Mouse (Mus musculus) CH12.LX (cell line): Measurements from ENCODE around the gene Olfr470. TPM values are rescaled to one million over a fixed set of nuclear protein-coding genes. Genes with fewer than 3 reads are reported as not detected.
A peak's percentile ranks its signal among the peaks of the same experiment; 100 is the strongest.

ENCODE experiments used
- DNase-seq: peaks from one replicate; pipeline ENCODE4 v3.0.0-alpha.2; 2013; ENCODE audit errors: extremely low read depth
- H3K27ac ChIP-seq: 2 replicates; pipeline ENCODE4 v1.5.1; 2012; ENCODE audit warnings: low read depth, mild to moderate bottlenecking, control low read depth, moderate library complexity; ENCODE audit not compliant: insufficient read depth
- H3K27me3 ChIP-seq: replicated peaks from 2 replicates; pipeline ENCODE3; 2012; ENCODE audit warnings: inconsistent platforms
- H3K36me3 ChIP-seq, 2 experiments: replicated peaks in 1 of 2; 2 replicates each; pipeline versions ENCODE3 to v1.6.1; 2012; ENCODE audit warnings: inconsistent platforms in 1 of 2, low read length in 1 of 2, mild to moderate bottlenecking in 1 of 2, mixed read lengths in 1 of 2, moderate library complexity in 1 of 2; ENCODE audit not compliant: control insufficient read depth in 1 of 2, insufficient read depth in 1 of 2
- H3K4me1 ChIP-seq, 2 experiments: 2 replicates each; pipeline ENCODE4 v1.6.1; 2012; ENCODE audit warnings: inconsistent platforms in 1 of 2, moderate library complexity in 1 of 2; ENCODE audit not compliant: insufficient read depth in 2 of 2, control insufficient read depth in 1 of 2
- H3K4me2 ChIP-seq: 2 replicates; pipeline ENCODE4 v1.6.1; 2012; ENCODE audit warnings: low read depth, mild to moderate bottlenecking, control low read depth; ENCODE audit not compliant: poor library complexity, insufficient read depth, severe bottlenecking
- H3K4me3 ChIP-seq, 3 experiments: fragments of 150-350 bp in 1 of 3; sonication (generic) in 1 of 3; replicated peaks in 1 of 3; 2 replicates each; pipeline versions ENCODE3 to v1.5.1; 2011 to 2012; ENCODE audit warnings: low read depth in 2 of 3, low read length in 2 of 3, mild to moderate bottlenecking in 2 of 3, moderate library complexity in 2 of 3, control low read depth in 1 of 3, improper control_type of control experiment in 1 of 3, inconsistent platforms in 1 of 3, mixed read lengths in 1 of 3; ENCODE audit not compliant: poor library complexity in 1 of 3
- H3K79me2 ChIP-seq: replicated peaks from 2 replicates; pipeline ENCODE4 v1.6.1; 2012; ENCODE audit warnings: mild to moderate bottlenecking, moderate library complexity; ENCODE audit not compliant: control insufficient read depth, poor library complexity, insufficient read depth, severe bottlenecking; ENCODE audit errors: extremely low read depth
- H3K9ac ChIP-seq: 2 replicates; pipeline ENCODE4 v1.6.1; 2012; ENCODE audit warnings: low read depth, mild to moderate bottlenecking, control low read depth, moderate library complexity; ENCODE audit not compliant: insufficient read depth
- H3K9me3 ChIP-seq: replicated peaks from 2 replicates; pipeline ENCODE3; 2012; ENCODE audit warnings: low read length, inconsistent platforms, mixed read lengths
- BHLHE40 ChIP-seq: IDR thresholded peaks from 2 replicates; pipeline ENCODE4 v1.6.1; 2011; ENCODE audit warnings: mild to moderate bottlenecking, low read depth, low read length, improper control_type of control experiment
- CTCF ChIP-seq, 2 experiments: IDR thresholded peaks in 1 of 2; conservative IDR thresholded peaks in 1 of 2; 2 replicates each; pipeline ENCODE4 v1.5.1; 2011 to 2012; ENCODE audit warnings: low read depth in 2 of 2, low read length in 2 of 2, improper control_type of control experiment in 1 of 2, inconsistent platforms in 1 of 2, mild to moderate bottlenecking in 1 of 2, moderate library complexity in 1 of 2
- IRF4 ChIP-seq: IDR thresholded peaks from 2 replicates; pipeline ENCODE4 v1.6.1; 2014; ENCODE audit warnings: low read depth, mild to moderate bottlenecking, inconsistent platforms, low read length, improper control_type of control experiment
- JUN ChIP-seq: IDR thresholded peaks from 2 replicates; pipeline ENCODE4 v1.6.1; 2011; ENCODE audit warnings: low read depth, mild to moderate bottlenecking, low read length, improper control_type of control experiment, moderate library complexity; ENCODE audit not compliant: insufficient read depth
- KAT2A ChIP-seq: IDR thresholded peaks from 2 replicates; pipeline ENCODE4 v1.6.1; 2012; ENCODE audit warnings: low read length, improper control_type of control experiment, inconsistent platforms; ENCODE audit not compliant: insufficient replicate concordance
- MAFK ChIP-seq: IDR thresholded peaks from 2 replicates; pipeline ENCODE4 v1.6.1; 2011; ENCODE audit warnings: low read length, improper control_type of control experiment; ENCODE audit not compliant: insufficient replicate concordance
- MAX ChIP-seq: IDR thresholded peaks from 2 replicates; pipeline ENCODE4 v1.6.1; 2011; ENCODE audit warnings: low read length, improper control_type of control experiment
- MEF2A ChIP-seq: IDR thresholded peaks from 2 replicates; pipeline ENCODE4 v1.6.1; 2014; ENCODE audit warnings: low read depth, mild to moderate bottlenecking, inconsistent platforms, low read length, improper control_type of control experiment, borderline replicate concordance
- MXI1 ChIP-seq: IDR thresholded peaks from 2 replicates; pipeline ENCODE4 v1.6.1; 2011; ENCODE audit warnings: mild to moderate bottlenecking, low read depth, low read length, improper control_type of control experiment
- MYC ChIP-seq: IDR thresholded peaks from 2 replicates; pipeline ENCODE4 v1.6.1; 2011; ENCODE audit warnings: low read depth, mild to moderate bottlenecking, improper control_type of control experiment, low read length
- PAX5 ChIP-seq: IDR thresholded peaks from 2 replicates; pipeline ENCODE4 v1.6.1; 2012; ENCODE audit warnings: low read length, inconsistent platforms, mixed read lengths
- POLR2A ChIP-seq: IDR thresholded peaks from 2 replicates; pipeline ENCODE4 v1.6.1; 2011; ENCODE audit warnings: low read depth, mild to moderate bottlenecking, improper control_type of control experiment, low read length
- POLR2AphosphoS2 ChIP-seq: IDR thresholded peaks from 2 replicates; pipeline ENCODE4 v1.6.1; 2011; ENCODE audit warnings: low read depth, low read length, improper control_type of control experiment
- RAD21 ChIP-seq: IDR thresholded peaks from 2 replicates; pipeline ENCODE4 v1.6.1; 2011; ENCODE audit warnings: low read depth, mild to moderate bottlenecking, low read length, improper control_type of control experiment, moderate library complexity
- SIN3A ChIP-seq: IDR thresholded peaks from 2 replicates; pipeline ENCODE4 v1.6.1; 2012; ENCODE audit warnings: low read length, improper control_type of control experiment, inconsistent platforms
- SMC3 ChIP-seq: IDR thresholded peaks from 2 replicates; pipeline ENCODE4 v1.6.1; 2011; ENCODE audit warnings: low read depth, low read length, improper control_type of control experiment
- TBP ChIP-seq: conservative IDR thresholded peaks from 2 replicates; pipeline ENCODE4 v1.6.1; 2011; ENCODE audit warnings: low read depth, low read length, improper control_type of control experiment
- UBTF ChIP-seq: IDR thresholded peaks from 2 replicates; pipeline ENCODE4 v1.6.1; 2012; ENCODE audit warnings: low read depth, mild to moderate bottlenecking, inconsistent platforms, low read length, improper control_type of control experiment, moderate library complexity
- USF1 ChIP-seq: IDR thresholded peaks from 2 replicates; pipeline ENCODE4 v1.6.1; 2014; ENCODE audit warnings: low read depth, mild to moderate bottlenecking, inconsistent platforms, low read length, improper control_type of control experiment
- USF2 ChIP-seq: conservative IDR thresholded peaks from 2 replicates; pipeline ENCODE4 v1.6.1; 2011; ENCODE audit warnings: low read depth, low read length, improper control_type of control experiment
- ZC3H11A ChIP-seq: IDR thresholded peaks from 2 replicates; pipeline ENCODE4 v1.6.1; 2012; ENCODE audit warnings: low read depth, mild to moderate bottlenecking, inconsistent platforms, low read length, improper control_type of control experiment
- ZKSCAN1 ChIP-seq: IDR thresholded peaks from 2 replicates; pipeline ENCODE4 v1.6.1; 2012; ENCODE audit warnings: low read depth, inconsistent platforms, low read length, improper control_type of control experiment, borderline replicate concordance
- ZNF384 ChIP-seq: IDR thresholded peaks from 2 replicates; pipeline ENCODE4 v1.6.1; 2012; ENCODE audit warnings: low read depth, low read length, improper control_type of control experiment, inconsistent platforms
- dilution Hi-C: fragments of 300-500 bp; cut with MboI; formaldehyde crosslinking; loops from 2 replicates; pipeline ENCODE4 v1.14.3; 2020; ENCODE audit warnings: low sequenced_read_pairs; ENCODE audit not compliant: extremely low pct_unique_long_range_greater_than_20kb, extremely low pct_ligation_motif_present
- in situ Hi-C: fragments of 300-500 bp; cut with MboI; formaldehyde crosslinking; loops from 3 replicates; pipeline ENCODE4 v1.14.3; 2019; ENCODE audit warnings: low sequenced_read_pairs, low pct_ligation_motif_present, low pct_unique_long_range_greater_than_20kb, mixed read lengths
- polyA plus RNA-seq: library from polyadenylated mRNA; unstranded; fragments of >175 nt; gene quantifications from 2 replicates; pipeline ENCODE4 v1.2.1, GENCODE M21; 2012; ENCODE audit warnings: low read depth; ENCODE audit not compliant: insufficient read length
- total RNA-seq, 2 experiments: library from RNA; depleted of rRNA; stranded (reverse); fragments of 300-350 nt in 1 of 2; fragments of >200 nt in 1 of 2; gene quantifications; 2 replicates each; pipeline ENCODE4 v1.2.3; 2012 to 2014

Gene Olfr470
- total and polyA plus RNA-seq, 3 experiments: not detected

- Histone ChIP-seq H3K27ac (no peak overlapping the region), H3K4me1 (no peaks in the 10 kb centered on the region), H3K79me2 (no peaks in the 10 kb centered on the region), H3K9me3 (no peaks in the 10 kb centered on the region), H3K36me3 (no peaks in the 10 kb centered on the region), H3K27me3 (no peaks in the 10 kb centered on the region), H3K4me2 (no peak overlapping the region), H3K4me3 (no peak overlapping the region), H3K9ac (no peak overlapping the region)
- peak; percentile 39 for DNase-seq
- in situ Hi-C loops (no loop called here), dilution Hi-C loops (no loop called here)
- no peak for TF ChIP-seq TBP
- TF ChIP-seq ZC3H11A: no peak
- peak; percentile 15 for TF ChIP-seq RAD21
- no peak for TF ChIP-seq IRF4
- no peak for TF ChIP-seq MEF2A
- peak; percentile 21 to 66; a peak in 3 of 4 replicates for TF ChIP-seq CTCF (conservative IDR thresholded peaks at IDR 0.05 in 1 of 2, IDR thresholded peaks at IDR 0.05 in 1 of 2; ENCODE audit: low read depth in 2 of 2, low read length in 2 of 2)
- TF ChIP-seq MYC: no peak
- TF ChIP-seq MAFK: no peak
These were observed 27.8 kb downstream of the Olfr470 start for GRCm38 (mm10) chr7:107819442-107819841.

DNA sequence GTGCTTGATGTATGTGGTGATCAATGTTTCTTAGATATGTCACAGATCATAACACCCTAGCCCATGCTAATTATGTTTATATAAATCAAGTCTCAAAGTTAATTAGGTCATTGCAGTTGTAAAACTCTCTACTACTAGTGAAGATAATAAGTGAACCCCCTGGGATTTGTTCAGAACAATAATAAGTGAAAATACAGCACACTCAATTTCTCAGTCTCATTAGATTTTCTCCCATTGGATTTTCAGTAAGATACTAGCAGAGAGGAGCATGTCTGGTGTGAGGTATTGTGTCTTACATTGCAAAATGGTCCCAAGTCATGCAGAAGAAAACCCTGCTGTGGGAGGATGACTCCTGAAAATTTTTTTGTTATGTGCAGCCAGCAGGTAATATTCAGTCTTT lies 35.3 kb downstream of the Olfr470 start, which contains the start of gene Olfr467:
Gene Olfr467, plus strand, starts transcription at position 301 of the 400 bp plus-strand sequence.
- dilution Hi-C loops (no loop called here), in situ Hi-C loops (no loop called here)
- no peak for DNase-seq
- TF ChIP-seq POLR2AphosphoS2 (no peak), ZNF384 (no peak), SIN3A (no peak), ZC3H11A (no peak), SMC3 (no peak)
- H3K79me2 ChIP-seq: no peaks in the 10 kb centered on the region
- H3K9ac ChIP-seq: no peak within 1 kb of the TSS
- H3K4me1 ChIP-seq: no peaks in the 10 kb centered on the region
- no peak within 1 kb of the TSS for H3K27ac ChIP-seq
- H3K4me3 ChIP-seq: no peak within 1 kb of the TSS
- H3K27me3 ChIP-seq: no peaks in the 10 kb centered on the region
- no peaks in the 10 kb centered on the region for H3K9me3 ChIP-seq
- H3K36me3 ChIP-seq: no peaks in the 10 kb centered on the region
- no peak within 1 kb of the TSS for H3K4me2 ChIP-seq

GRCm38 (mm10) chr7:107802138-107802537 lies 45.2 kb downstream of the Olfr470 start:
- dilution Hi-C loops (no loop called here), in situ Hi-C loops (no loop called here)
- Histone ChIP-seq H3K4me2 (no peak overlapping the region), H3K4me3 (no peak overlapping the region), H3K9me3 (peaks cover 2% of the 10 kb centered on the region)
- no peak for TF ChIP-seq ZKSCAN1
- no peak for TF ChIP-seq UBTF
- no peak for TF ChIP-seq JUN
- TF ChIP-seq MXI1: no peak
- no peak for TF ChIP-seq KAT2A
- TF ChIP-seq TBP: no peak
- TF ChIP-seq BHLHE40: no peak
- TF ChIP-seq POLR2A: no peak
- no peak for TF ChIP-seq CTCF (conservative IDR thresholded peaks at IDR 0.05 in 1 of 2, IDR thresholded peaks at IDR 0.05 in 1 of 2; ENCODE audit: low read depth in 2 of 2, low read length in 2 of 2)
- no peak for TF ChIP-seq ZC3H11A
- no peak for TF ChIP-seq MAX
- TF ChIP-seq MEF2A: no peak
- no peak for TF ChIP-seq MAFK
- no peak for TF ChIP-seq POLR2AphosphoS2
- TF ChIP-seq USF1: no peak
- TF ChIP-seq USF2: no peak
- no peak for TF ChIP-seq PAX5
- no peak for TF ChIP-seq RAD21
- TF ChIP-seq, all 38 proteins: peak for 0
- Histone ChIP-seq H3K9ac (no peak overlapping the region), H3K79me2 (no peaks in the 10 kb centered on the region), H3K27me3 (peaks cover 2% of the 10 kb centered on the region), H3K4me1 (no peaks in the 10 kb centered on the region), H3K36me3 (no peaks in the 10 kb centered on the region), H3K27ac (no peak overlapping the region)
- no peak for DNase-seq
